Mouse (Mus musculus) kidney, adult 2 months (tissue): Measurements from ENCODE around the gene Mms22l.

Experiments used
- CTCF ChIP-seq: fragments of 200-500 bp; conservative IDR thresholded peaks from 2 replicates; pipeline ENCODE4 v1.5.1; 2011; ENCODE audit warnings: low read depth, mild to moderate bottlenecking, control low read depth, low read length, moderate library complexity, mixed read lengths; ENCODE audit not compliant: insufficient read depth, insufficient read length
- POLR2A ChIP-seq: fragments of 200-500 bp; IDR thresholded peaks from one replicate; pipeline ENCODE4 v1.6.1; 2011; ENCODE audit warnings: low read depth, low read length, control low read depth

GRCm38 (mm10) chr4:24509195-24509594, 12.9 kb downstream of the Mms22l start:
- TF ChIP-seq POLR2A (no peak), CTCF (no peak)
